ENCODE assay signal across 8 mouse cellular contexts in the genomic region with DNA sequence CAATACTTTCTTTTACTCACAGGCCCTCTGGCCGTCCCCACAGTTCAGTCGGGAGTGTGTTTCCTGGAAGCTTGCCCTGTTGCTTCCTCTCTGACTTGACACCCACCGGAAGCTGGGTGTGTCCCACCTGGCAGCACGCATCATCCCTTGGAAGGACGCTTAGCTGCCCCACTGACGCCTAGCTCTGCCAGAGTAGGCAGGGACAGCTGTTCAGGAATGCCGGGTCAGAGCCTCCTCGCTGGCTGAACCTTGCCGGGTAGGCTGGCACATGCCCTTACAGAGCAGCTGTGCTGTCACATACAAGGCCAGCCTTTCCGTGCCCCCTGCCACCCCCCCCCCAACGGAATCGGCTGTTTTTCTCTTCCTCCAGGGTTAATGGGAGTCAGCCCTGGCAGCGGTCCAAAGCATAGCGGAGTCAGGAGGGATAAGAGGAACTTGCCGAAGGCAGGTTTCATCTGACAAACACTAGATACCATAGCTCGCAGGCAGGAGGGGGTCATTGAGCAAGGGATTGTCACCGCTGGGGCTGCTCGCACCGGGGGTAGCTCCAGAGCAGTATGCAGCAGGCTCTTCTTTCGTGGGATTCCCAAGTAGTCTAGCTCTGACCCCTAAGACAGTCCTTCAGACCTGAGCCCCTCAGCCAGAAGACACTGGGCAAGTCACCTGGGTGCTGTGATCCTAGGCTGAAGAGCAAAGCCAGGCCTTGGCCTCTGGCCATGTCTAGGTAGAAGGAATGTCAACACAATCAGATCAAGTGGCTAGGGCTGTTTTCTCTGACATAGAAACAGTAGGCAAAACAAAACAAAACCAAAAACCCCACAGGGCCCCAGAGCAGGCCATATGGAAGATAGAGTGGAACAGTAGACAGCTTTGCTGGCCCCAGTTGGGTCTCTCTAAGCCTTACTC. TPM values are rescaled to one million over a fixed set of nuclear protein-coding genes. Genes with fewer than 3 reads are reported as not detected.
DNase-seq lines count a peak whose midpoint lies in the region; TF ChIP-seq lines count a peak whose summit lies in the region.

No protein-coding gene starts in this region.

- TF ChIP-seq CTCF in layer of hippocampus, adult 2 months (conservative IDR thresholded peaks at IDR 0.05) = no peak

- peak overlapping the region; percentile 39; the same call in 1 of the 2 replicates for H3K27ac ChIP-seq in layer of hippocampus, adult 2 months

- no peak for DNase-seq in layer of hippocampus, adult 2 months (ENCODE audit: low spot score in 2 of 2)
- no peak for DNase-seq in layer of hippocampus, adult 18-20 months (ENCODE audit: low spot score in 2 of 2)
- DNase-seq in cerebellum, adult 8-10 months = peak; percentile 36
- DNase-seq in gastrocnemius, postnatal 36 days = peak; percentile 38 to 63
- peak; percentile 34 for DNase-seq in induced T-regulatory cell, adult 2 months (ENCODE audit: low read depth)
- peak; percentile 74 to 85 for DNase-seq in lung, adult 18-20 months
- DNase-seq in ovary, adult 18-20 months (ENCODE audit: low spot score) = peak; percentile 60
- DNase-seq in right cerebral cortex, postnatal 25 days = no peak

- H3K4me3 ChIP-seq in layer of hippocampus, adult 2 months = no peak overlapping the region

- intact Hi-C loops in gastrocnemius, postnatal 36 days (cut with DNase I) = no loop called here

RNA-seq across cellular contexts. Expression of a gene that starts 58.9 kb away (rescaled TPM):
- 1 to 10 TPM; 4.0 to 4.7 TPM for total RNA-seq in layer of hippocampus, adult 2 months (2021)
- total RNA-seq in layer of hippocampus, adult 18-20 months (2021) = 1 to 10 TPM; 4.5 to 5.8 TPM
- total RNA-seq in gastrocnemius, postnatal 36 days (2021) = not detected

Comparison
In these comparisons a context has a peak if more than half of its experiments do, and no peak if none do; other contexts are left out.
1. DNase-seq: peak in cerebellum, adult 8-10 months (single experiment), gastrocnemius, postnatal 36 days (2 of 2), induced T-regulatory cell, adult 2 months (single experiment), lung, adult 18-20 months (2 of 2) and ovary, adult 18-20 months (single experiment); none in layer of hippocampus, adult 2 months (0 of 2), layer of hippocampus, adult 18-20 months (0 of 2) and right cerebral cortex, postnatal 25 days (single experiment).
2. RNA of a gene that starts 58.9 kb away (total RNA-seq): 4.5 to 5.8 TPM in layer of hippocampus, adult 18-20 months and 4.0 to 4.7 TPM in layer of hippocampus, adult 2 months; not detected in gastrocnemius, postnatal 36 days; every median in the first group is over 4 times any median in the second.